Mouse (Mus musculus): ENCODE measurements around the gene Cotl1.

- TF ChIP-seq TAL1 (IDR thresholded peaks at IDR 0.05; ENCODE audit: low read length) (no peak), GATA1 (IDR thresholded peaks at IDR 0.05; ENCODE audit: low read length) (no peak)
These were observed 27.5 kb downstream of the Cotl1 start for GRCm38 (mm10) chr8:119812650-119813431.

Measured in erythroblast, embryonic 14.5 days (primary cell).